Mouse (Mus musculus) yolk sac, embryonic 10.5 days (tissue): ENCODE results near the gene Tiam2.

Experiments
- DNase-seq: peaks from one replicate; pipeline ENCODE4 v3.0.0-alpha.2; 2017; ENCODE audit warnings: low spot score

Tiam2 gene

GRCm38 (mm10) chr17:3396881-3397281 is 70.5 kb downstream of the Tiam2 start:
- DNase-seq = no peak

GRCm38 (mm10) chr17:3397836-3398235 is 71.5 kb downstream of the Tiam2 start:
- DNase-seq = no peak

- DNase-seq = no peak
Measured at GRCm38 (mm10) chr17:3405350-3406073, 79.1 kb downstream of the Tiam2 start.

- no peak for DNase-seq
Measured at GRCm38 (mm10) chr17:3407051-3407450, 80.7 kb downstream of the Tiam2 start.

- DNase-seq = no peak
Measured at GRCm38 (mm10) chr17:3410307-3410706, 83.9 kb downstream of the Tiam2 start.

GRCm38 (mm10) chr17:3412771-3413170 is 86.4 kb downstream of the Tiam2 start:
- no peak for DNase-seq

- DNase-seq = no peak
Measured at GRCm38 (mm10) chr17:3415580-3415979, 89.2 kb downstream of the Tiam2 start.

GRCm38 (mm10) chr17:3416401-3416800 is 90.0 kb downstream of the Tiam2 start:
- DNase-seq = no peak

- DNase-seq = no peak
Measured at GRCm38 (mm10) chr17:3419368-3419928, 93.1 kb downstream of the Tiam2 start.

- DNase-seq = no peak
Measured at GRCm38 (mm10) chr17:3420148-3420547, 93.8 kb downstream of the Tiam2 start.

- DNase-seq = no peak
Measured at GRCm38 (mm10) chr17:3423416-3423815, 97.0 kb downstream of the Tiam2 start.

GRCm38 (mm10) chr17:3428659-3429058 is 102.3 kb downstream of the Tiam2 start:
- no peak for DNase-seq

- no peak for DNase-seq
Measured at GRCm38 (mm10) chr17:3432590-3433498, 106.5 kb downstream of the Tiam2 start.

GRCm38 (mm10) chr17:3433521-3434271 is 107.3 kb downstream of the Tiam2 start:
- no peak for DNase-seq

- no peak for DNase-seq
Measured at GRCm38 (mm10) chr17:3435299-3435698, 108.9 kb downstream of the Tiam2 start.

GRCm38 (mm10) chr17:3436841-3437515 is 110.6 kb downstream of the Tiam2 start:
- no peak for DNase-seq

GRCm38 (mm10) chr17:3442526-3443401 is 116.4 kb downstream of the Tiam2 start:
- DNase-seq = no peak

GRCm38 (mm10) chr17:3446191-3446950 is 120.0 kb downstream of the Tiam2 start:
- no peak for DNase-seq

- DNase-seq = peak; percentile 44
Measured at GRCm38 (mm10) chr17:3448725-3449124, 122.4 kb downstream of the Tiam2 start.

GRCm38 (mm10) chr17:3451077-3451476 is 124.7 kb downstream of the Tiam2 start:
- peak; percentile 15 for DNase-seq
